Mouse (Mus musculus): ENCODE data around the gene Snca.
"Not testable (repeated sequence)": the region's sequence is repeated elsewhere in the genome, so short reads cannot be mapped to it uniquely, and the experiment has no call there.

Snca gene

DNA sequence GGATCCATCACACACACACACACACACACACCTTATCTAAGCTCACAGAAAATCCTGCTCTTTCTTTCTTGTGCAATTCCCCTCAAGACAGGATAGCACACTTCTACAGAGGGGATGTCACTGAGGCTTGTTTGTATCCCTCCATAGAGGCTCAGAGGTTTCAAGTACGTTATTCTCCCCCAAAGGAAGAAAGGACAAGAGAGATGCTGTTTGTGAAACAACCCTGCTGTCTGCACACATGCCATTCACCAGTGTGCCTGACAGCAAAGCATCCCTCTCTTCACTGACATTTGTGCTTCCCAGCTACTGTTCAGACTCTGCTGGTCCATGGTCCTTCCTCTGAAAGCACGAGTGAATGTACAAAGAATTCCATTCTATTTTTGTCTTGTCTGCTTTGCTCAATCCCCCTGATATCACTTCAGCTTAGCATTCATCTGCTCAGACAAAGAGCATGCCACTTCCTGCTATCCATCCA, 119.6 kb downstream of the Snca start:
- DNase-seq, result no peak

DNA sequence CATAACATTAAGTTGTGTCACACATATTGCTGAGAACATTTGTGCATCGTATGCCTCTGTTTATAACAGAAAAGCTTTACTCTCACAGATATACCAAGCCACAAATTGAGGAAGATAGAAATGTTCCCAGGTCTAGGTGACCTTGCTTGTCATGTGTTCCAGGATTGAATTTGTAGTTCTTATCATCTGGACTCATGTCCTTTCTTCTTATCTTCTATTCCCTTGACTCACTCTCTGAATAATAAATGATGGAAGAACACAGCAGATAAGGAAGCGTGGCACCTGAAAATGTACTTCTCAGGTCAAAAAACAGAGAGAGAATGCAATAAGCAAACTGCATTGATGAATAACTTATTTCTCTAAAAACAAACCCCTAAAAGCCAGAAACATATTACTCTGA, 131.6 kb downstream of the Snca start:
- no peak for DNase-seq

DNA sequence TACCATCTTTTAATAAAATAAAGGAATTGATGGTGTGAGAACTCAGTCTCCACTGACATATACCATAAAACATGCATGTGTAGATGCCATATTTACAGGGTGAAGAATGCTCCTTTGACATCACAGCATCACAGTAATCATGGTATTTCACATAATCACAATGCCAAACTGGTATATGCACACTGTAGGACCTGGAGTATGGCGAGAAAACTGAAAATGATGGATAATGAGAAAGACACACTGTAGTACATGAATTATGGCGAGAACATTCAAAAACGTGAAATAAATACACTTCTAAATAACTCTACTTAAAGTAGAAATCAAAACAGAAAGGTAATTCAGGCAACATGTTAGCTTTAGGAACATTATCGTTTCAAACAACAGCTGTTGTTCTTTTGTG, 142.6 kb downstream of the Snca start:
- not testable (repeated sequence) for DNase-seq

DNA sequence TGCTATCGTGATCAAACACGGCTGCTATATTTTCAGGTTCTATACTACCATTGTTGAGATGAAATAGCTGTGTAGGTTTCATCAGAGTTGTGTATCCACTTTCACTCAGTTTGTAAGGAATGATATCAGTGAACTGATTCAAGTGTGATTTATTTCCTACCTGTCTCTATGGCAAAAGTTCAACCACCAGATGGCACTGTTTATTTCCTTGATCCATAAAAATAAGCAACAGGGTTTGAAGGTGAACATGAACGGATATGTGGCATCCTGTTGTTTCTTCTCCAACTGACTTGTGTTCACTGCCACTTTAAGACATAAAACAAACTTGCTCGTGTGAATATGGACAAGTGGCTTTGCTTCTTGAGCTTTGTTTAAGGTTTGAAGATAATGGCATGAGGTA, 147.4 kb downstream of the Snca start:
- no peak for DNase-seq

All from thymus, postnatal 4 days (tissue).